Mouse (Mus musculus) MEL (cell line): ENCODE results near the gene Limk2. TPM values are rescaled to one million over a fixed set of nuclear protein-coding genes. Genes with fewer than 3 reads are reported as not detected.

Experiments used
- DNase-seq: peaks from one replicate; pipeline ENCODE4 v3.0.0; 2011; ENCODE audit warnings: low read depth, low spot score
- H3K27ac ChIP-seq: 2 replicates; pipeline ENCODE4 v1.5.1; 2012; ENCODE audit warnings: low read depth, mild to moderate bottlenecking, control low read depth, low read length, moderate library complexity; ENCODE audit not compliant: control insufficient read depth
- H3K27me3 ChIP-seq, 2 experiments: fragments of 150-350 bp in 1 of 2; sonication (generic) in 1 of 2; 2 replicates each; pipeline ENCODE4 v1.6.1; 2012; ENCODE audit warnings: low read length in 2 of 2, mild to moderate bottlenecking in 2 of 2, improper control_type of control experiment in 1 of 2, moderate library complexity in 1 of 2; ENCODE audit not compliant: insufficient read depth in 2 of 2, control insufficient read depth in 1 of 2
- H3K36me3 ChIP-seq, 2 experiments: 2 replicates each; pipeline ENCODE4 v1.6.1; 2012 to 2014; ENCODE audit warnings: low read length in 2 of 2, improper control_type of control experiment in 1 of 2, inconsistent platforms in 1 of 2, mild to moderate bottlenecking in 1 of 2; ENCODE audit not compliant: insufficient read depth in 2 of 2, control insufficient read depth in 1 of 2
- H3K4me1 ChIP-seq, 2 experiments: fragments of 150-350 bp in 1 of 2; sonication (generic) in 1 of 2; 2 replicates each; pipeline ENCODE4 v1.6.1; 2012; ENCODE audit warnings: low read length in 2 of 2, improper control_type of control experiment in 1 of 2, mild to moderate bottlenecking in 1 of 2; ENCODE audit not compliant: insufficient read depth in 2 of 2, control insufficient read depth in 1 of 2
- H3K4me3 ChIP-seq, 2 experiments: fragments of 150-350 bp in 1 of 2; sonication (generic) in 1 of 2; 2 replicates each; pipeline ENCODE4 v1.5.1; 2012; ENCODE audit warnings: low read depth in 2 of 2, low read length in 2 of 2, mild to moderate bottlenecking in 2 of 2, moderate library complexity in 2 of 2, control low read depth in 1 of 2, improper control_type of control experiment in 1 of 2; ENCODE audit not compliant: control insufficient read depth in 1 of 2, insufficient read depth in 1 of 2
- H3K79me2 ChIP-seq: 2 replicates; pipeline ENCODE4 v1.6.1; 2012; ENCODE audit warnings: mild to moderate bottlenecking, low read length, moderate library complexity; ENCODE audit not compliant: control insufficient read depth, poor library complexity, insufficient read depth
- H3K9ac ChIP-seq: 2 replicates; pipeline ENCODE4 v1.6.1; 2012; ENCODE audit warnings: low read depth, mild to moderate bottlenecking, control low read depth, low read length, moderate library complexity; ENCODE audit not compliant: control insufficient read depth, poor library complexity, severe bottlenecking
- H3K9me3 ChIP-seq: fragments of 150-350 bp; sonication (generic); replicated peaks from 2 replicates; pipeline ENCODE4 v1.6.1; 2012; ENCODE audit warnings: mild to moderate bottlenecking, low read length, improper control_type of control experiment, moderate library complexity; ENCODE audit not compliant: insufficient read depth
- BHLHE40 ChIP-seq: IDR thresholded peaks from 2 replicates; pipeline ENCODE4 v1.6.1; 2012; ENCODE audit warnings: low read depth, mild to moderate bottlenecking, inconsistent platforms, low read length, improper control_type of control experiment, borderline replicate concordance
- CHD2 ChIP-seq: IDR thresholded peaks from 2 replicates; pipeline ENCODE4 v1.6.1; 2011; ENCODE audit warnings: low read length, improper control_type of control experiment
- CTCF ChIP-seq, 3 experiments: IDR thresholded peaks in 2 of 3; conservative IDR thresholded peaks in 1 of 3; 2 replicates each; pipeline ENCODE4 v1.5.1; 2011 to 2012; ENCODE audit warnings: low read length in 3 of 3, low read depth in 2 of 3, mild to moderate bottlenecking in 2 of 3, improper control_type of control experiment in 1 of 3, inconsistent platforms in 1 of 3, mixed read lengths in 1 of 3, moderate library complexity in 1 of 3; ENCODE audit not compliant: control insufficient read depth in 1 of 3, insufficient read depth in 1 of 3, poor library complexity in 1 of 3, severe bottlenecking in 1 of 3
- E2F4 ChIP-seq: IDR thresholded peaks from 2 replicates; pipeline ENCODE4 v1.6.1; 2011; ENCODE audit warnings: low read depth, low read length, improper control_type of control experiment, borderline replicate concordance
- ELF1 ChIP-seq: IDR thresholded peaks from 2 replicates; pipeline ENCODE4 v1.6.1; 2014; ENCODE audit warnings: low read depth, mild to moderate bottlenecking, inconsistent platforms, low read length, improper control_type of control experiment, moderate library complexity
- EP300 ChIP-seq, 2 experiments: IDR thresholded peaks; 2 replicates each; pipeline ENCODE4 v1.6.1; 2011; ENCODE audit warnings: improper control_type of control experiment in 2 of 2, low read length in 2 of 2, low read depth in 1 of 2, mild to moderate bottlenecking in 1 of 2
- ETS1 ChIP-seq: IDR thresholded peaks from 2 replicates; pipeline ENCODE4 v1.6.1; 2012; ENCODE audit warnings: low read depth, mild to moderate bottlenecking, inconsistent platforms, low read length, improper control_type of control experiment, moderate library complexity
- GABPA ChIP-seq: IDR thresholded peaks from 2 replicates; pipeline ENCODE4 v1.6.1; 2012; ENCODE audit warnings: low read depth, mild to moderate bottlenecking, inconsistent platforms, low read length, improper control_type of control experiment, moderate library complexity
- GATA1 ChIP-seq: IDR thresholded peaks from 2 replicates; pipeline ENCODE4 v1.6.1; 2011; ENCODE audit warnings: low read depth, low read length, improper control_type of control experiment
- KAT2A ChIP-seq: conservative IDR thresholded peaks from 2 replicates; pipeline ENCODE4 v1.6.1; 2012; ENCODE audit warnings: low read depth, low read length, improper control_type of control experiment, inconsistent platforms
- MAFK ChIP-seq: IDR thresholded peaks from 2 replicates; pipeline ENCODE4 v1.6.1; 2011; ENCODE audit warnings: low read depth, mild to moderate bottlenecking, low read length, improper control_type of control experiment, borderline replicate concordance
- MAX ChIP-seq: IDR thresholded peaks from 2 replicates; pipeline ENCODE4 v1.6.1; 2011; ENCODE audit warnings: low read length, improper control_type of control experiment
- MEF2A ChIP-seq: IDR thresholded peaks from 2 replicates; pipeline ENCODE4 v1.6.1; 2014; ENCODE audit warnings: low read depth, mild to moderate bottlenecking, inconsistent platforms, low read length, improper control_type of control experiment; ENCODE audit not compliant: poor library complexity, insufficient replicate concordance, severe bottlenecking; ENCODE audit errors: extremely low read depth
- POLR2AphosphoS5 ChIP-seq: IDR thresholded peaks from 2 replicates; pipeline ENCODE4 v1.6.1; 2012; ENCODE audit warnings: low read depth, borderline replicate concordance, mild to moderate bottlenecking, inconsistent platforms, low read length, moderate library complexity, mixed read lengths
- RAD21 ChIP-seq: IDR thresholded peaks from 2 replicates; pipeline ENCODE4 v1.6.1; 2011; ENCODE audit warnings: mild to moderate bottlenecking, low read depth, low read length, improper control_type of control experiment
- SMC3 ChIP-seq: IDR thresholded peaks from 2 replicates; pipeline ENCODE4 v1.6.1; 2011; ENCODE audit warnings: low read depth, low read length, improper control_type of control experiment
- TBP ChIP-seq: IDR thresholded peaks from 2 replicates; pipeline ENCODE4 v1.8.0; 2011; ENCODE audit warnings: low read depth, low read length, improper control_type of control experiment
- TCF12 ChIP-seq: IDR thresholded peaks from 2 replicates; pipeline ENCODE4 v1.6.1; 2014; ENCODE audit warnings: low read depth, mild to moderate bottlenecking, inconsistent platforms, low read length, improper control_type of control experiment, moderate library complexity
- UBTF ChIP-seq: IDR thresholded peaks from 2 replicates; pipeline ENCODE4 v1.6.1; 2012; ENCODE audit warnings: low read depth, mild to moderate bottlenecking, inconsistent platforms, low read length, improper control_type of control experiment, moderate library complexity, borderline replicate concordance; ENCODE audit not compliant: insufficient read depth
- USF2 ChIP-seq, 2 experiments: IDR thresholded peaks; 2 replicates each; pipeline ENCODE4 v1.6.1; 2011 to 2012; ENCODE audit warnings: improper control_type of control experiment in 2 of 2, low read length in 2 of 2, borderline replicate concordance in 1 of 2, inconsistent platforms in 1 of 2, low read depth in 1 of 2, mild to moderate bottlenecking in 1 of 2; ENCODE audit not compliant: insufficient read depth in 1 of 2
- ZC3H11A ChIP-seq: IDR thresholded peaks from 2 replicates; pipeline ENCODE4 v1.6.1; 2012; ENCODE audit warnings: low read depth, mild to moderate bottlenecking, inconsistent platforms, low read length, improper control_type of control experiment
- ZKSCAN1 ChIP-seq: IDR thresholded peaks from 2 replicates; pipeline ENCODE4 v1.6.1; 2012; ENCODE audit warnings: low read depth, mild to moderate bottlenecking, inconsistent platforms, low read length, improper control_type of control experiment, moderate library complexity
- ZNF384 ChIP-seq: IDR thresholded peaks from 2 replicates; pipeline ENCODE4 v1.6.1; 2012; ENCODE audit warnings: low read depth, mild to moderate bottlenecking, inconsistent platforms, low read length, improper control_type of control experiment
- polyA plus RNA-seq, 2 experiments: library from polyadenylated mRNA; stranded (reverse) in 1 of 2; unstranded in 1 of 2; fragments of >175 nt in 1 of 2; fragments of >200 nt in 1 of 2; gene quantifications; 2 replicates each; pipeline versions ENCODE4 v1.2.1 to v1.2.4; 2012; ENCODE audit warnings: low replicate concordance in 2 of 2, low read depth in 1 of 2; ENCODE audit not compliant: insufficient read length in 2 of 2, insufficient read depth in 1 of 2, missing spikeins in 1 of 2
- total RNA-seq: library from RNA; depleted of rRNA; stranded (reverse); fragments of 300-350 nt; gene quantifications from 2 replicates; pipeline ENCODE4 v1.2.3, GENCODE M21; 2012

Limk2 gene
- total and polyA plus RNA-seq, 3 experiments = 19.6 to 29.1 TPM; not detected in 1

- TF ChIP-seq KAT2A = no peak; the same call in 1 of the 2 replicates
- peak; percentile 53; the same call in 1 of the 2 replicates for TF ChIP-seq ZNF384
- peak in 2 of 3 experiments; percentile 65 to 68; a peak in 5 of 6 replicates for TF ChIP-seq CTCF (IDR thresholded peaks at IDR 0.05 in 2 of 3, conservative IDR thresholded peaks at IDR 0.05 in 1 of 3; ENCODE audit: control insufficient read depth in 1 of 3, insufficient read depth in 1 of 3, low read depth in 2 of 3, low read length in 3 of 3, poor library complexity in 1 of 3, severe bottlenecking in 1 of 3)
- peak; percentile 43 for TF ChIP-seq RAD21
- TF ChIP-seq POLR2AphosphoS5 = no peak
- peak; percentile 50; the same call in 1 of the 2 replicates for TF ChIP-seq ETS1
- TF ChIP-seq TBP = peak; percentile 66
- peak; percentile 59; the same call in 1 of the 2 replicates for TF ChIP-seq ELF1
- TF ChIP-seq MAFK = no peak
- peak; percentile 60; the same call in 1 of the 2 replicates for TF ChIP-seq ZKSCAN1
- no peak for TF ChIP-seq E2F4
- peak in 1 of 2 experiments; percentile 23; a peak in 2 of 4 replicates for TF ChIP-seq EP300 (IDR thresholded peaks at IDR 0.05; ENCODE audit: low read depth in 1 of 2, low read length in 2 of 2)
- peak; percentile 71 for TF ChIP-seq BHLHE40
- no peak for TF ChIP-seq USF2 (IDR thresholded peaks at IDR 0.05; ENCODE audit: borderline replicate concordance in 1 of 2, insufficient read depth in 1 of 2, low read depth in 1 of 2, low read length in 2 of 2)
- TF ChIP-seq ZC3H11A = peak; percentile 47; the same call in 1 of the 2 replicates
- peak; percentile 50 for TF ChIP-seq TCF12
- TF ChIP-seq, all 39 proteins: peak for 25
These were observed 78.4 kb downstream of the Limk2 start (continued) for GRCm38 (mm10) chr11:3330566-3330965.

GRCm38 (mm10) chr11:3329891-3330451, 79.0 kb downstream of the Limk2 start, which contains the start of gene Pik3ip1:
Gene Pik3ip1 (plus strand): TSS chr11:3330401.
- peak within 1 kb of the TSS; percentile 61 to 67 for H3K4me3 ChIP-seq
- no peaks in the 10 kb centered on the region for H3K9me3 ChIP-seq
- DNase-seq = peak; percentile 45
- peak within 1 kb of the TSS; percentile 65 for H3K9ac ChIP-seq
- H3K79me2 ChIP-seq = no peaks in the 10 kb centered on the region
- H3K27ac ChIP-seq = peak within 1 kb of the TSS; percentile 46
- peaks cover 8 to 14% of the 10 kb centered on the region in 2 experiments; a peak in 3 of 4 replicates for H3K4me1 ChIP-seq
- peaks cover 0 to 6% of the 10 kb centered on the region in 2 experiments; a peak in 2 of 4 replicates for H3K36me3 ChIP-seq
- H3K27me3 ChIP-seq = no peaks in the 10 kb centered on the region
- TF ChIP-seq SMC3 (no peak), GABPA (no peak), ETS1 (0 out of 2 replicates have a peak, but pooled peaks have one; percentile 25), GATA1 (no peak), BHLHE40 (no peak), RAD21 (no peak), ZNF384 (no peak), UBTF (no peak), CHD2 (no peak), KAT2A (no peak), MAX (no peak), CTCF (IDR thresholded peaks at IDR 0.05 in 2 of 3, conservative IDR thresholded peaks at IDR 0.05 in 1 of 3; ENCODE audit: control insufficient read depth in 1 of 3, insufficient read depth in 1 of 3, low read depth in 2 of 3, low read length in 3 of 3, poor library complexity in 1 of 3, severe bottlenecking in 1 of 3) (no peak), MEF2A (peak; percentile 63; the same call in 1 of the 2 replicates), ZKSCAN1 (no peak)
